Mouse (Mus musculus) layer of hippocampus, adult 2 months (tissue): ENCODE results near the gene Adamts12. TPM values are rescaled to one million over a fixed set of nuclear protein-coding genes. Genes with fewer than 3 reads are reported as not detected.

ENCODE experiments used
- DNase-seq, 2 experiments: peaks; one replicate each; pipeline ENCODE4 v3.0.0; 2022; ENCODE audit warnings: low spot score in 2 of 2
- H3K27ac ChIP-seq: fragments of 200-600 bp; 2 replicates; pipeline ENCODE4 v1.8.1; 2022
- H3K4me3 ChIP-seq: fragments of 200-600 bp; 2 replicates; pipeline ENCODE4 v1.8.1; 2022; ENCODE audit warnings: mild to moderate bottlenecking
- CTCF ChIP-seq: fragments of 200-600 bp; conservative IDR thresholded peaks from 2 replicates; pipeline ENCODE4 v1.8.1; 2022; ENCODE audit warnings: antibody characterized with exemption, mild to moderate bottlenecking, moderate library complexity
- long read RNA-seq, 2 experiments: library from polyadenylated mRNA; stranded (forward); transcript quantifications; one replicate each; pipeline ENCODE4 v2.0.0; 2021; ENCODE audit warnings: borderline mapping rate in 2 of 2
- total RNA-seq, 2 experiments: library from RNA; stranded (reverse); gene quantifications; 2 replicates each; pipeline ENCODE4 v1.2.3; 2021

The Adamts12 gene
- total RNA-seq: 1 to 10 TPM in 1 of 2 experiments, under 1 TPM in 1; 0.39 to 1.3 TPM
- long read RNA-seq, experiment 1: 0 reads
- long read RNA-seq, experiment 2: 0 reads

DNA sequence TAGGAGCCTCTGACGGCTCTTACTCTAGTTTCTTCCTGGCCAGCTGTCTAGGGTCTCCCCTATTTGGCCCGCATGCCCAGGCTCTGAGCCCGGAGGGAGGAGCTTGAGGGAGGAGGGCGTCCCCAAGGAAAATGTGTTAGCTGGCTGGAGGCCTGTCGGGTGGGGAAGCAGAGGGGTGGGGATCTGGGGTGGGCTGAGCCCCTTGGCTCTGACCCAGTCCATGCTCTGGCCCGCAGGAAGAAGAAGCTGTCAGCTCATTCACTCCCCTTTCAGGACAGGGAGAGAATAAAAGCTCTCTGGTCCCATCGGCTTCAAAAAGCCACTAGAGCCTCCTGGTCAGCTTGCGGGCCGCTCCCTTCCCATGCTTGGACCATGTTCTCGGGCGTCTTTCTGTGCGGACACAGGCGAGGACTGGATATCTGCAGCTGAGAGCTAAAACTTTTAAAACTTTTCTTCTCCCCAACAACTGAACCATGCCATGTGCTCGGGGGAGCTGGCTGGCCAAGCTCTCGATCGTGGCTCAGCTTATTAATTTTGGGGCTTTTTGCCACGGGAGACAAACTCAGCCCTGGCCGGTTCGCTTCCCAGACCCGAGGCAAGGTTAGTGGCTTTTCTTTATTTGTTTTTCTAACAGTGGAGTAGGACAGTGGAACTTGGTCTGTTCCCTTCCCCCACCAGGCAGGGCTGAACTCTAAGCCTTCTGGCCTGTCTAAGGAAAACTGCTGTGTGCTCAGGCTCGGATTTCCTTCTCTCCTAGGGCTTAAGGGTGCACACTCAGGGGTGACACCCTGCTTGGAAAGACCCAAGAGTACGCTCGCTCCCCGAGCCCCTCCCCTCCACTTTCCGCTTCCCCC is at the start of gene Adamts12:
TSS of gene Adamts12 (plus strand) at position 233 of the 854 bp plus-strand sequence.
- Histone ChIP-seq H3K4me3 (peak within 1 kb of the TSS; percentile 38), H3K27ac (no peak within 1 kb of the TSS)
- no peak for TF ChIP-seq CTCF
- DNase-seq: no peak

DNA sequence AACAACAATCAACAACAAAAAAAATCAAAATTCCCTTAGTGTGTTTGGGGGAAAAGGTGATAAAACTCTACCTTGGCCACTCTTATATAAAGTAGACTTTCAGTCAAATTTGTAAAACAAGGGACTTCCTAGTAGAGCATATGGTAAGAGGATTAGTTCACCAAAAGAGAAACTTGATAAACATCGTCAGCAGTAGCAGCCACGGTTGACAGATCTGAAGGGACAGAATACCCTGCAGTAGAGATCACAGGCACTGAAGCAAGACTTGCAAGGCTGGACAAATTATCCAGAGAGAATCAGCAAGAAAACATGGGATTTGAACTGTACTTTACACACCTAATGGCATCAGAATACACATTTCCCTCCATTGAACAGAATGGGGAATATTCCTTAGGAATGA is 49.7 kb upstream of the Adamts12 start:
- no peak for DNase-seq
- H3K27ac ChIP-seq: no peak overlapping the region
- no peak for TF ChIP-seq CTCF
- no peak overlapping the region for H3K4me3 ChIP-seq

DNA sequence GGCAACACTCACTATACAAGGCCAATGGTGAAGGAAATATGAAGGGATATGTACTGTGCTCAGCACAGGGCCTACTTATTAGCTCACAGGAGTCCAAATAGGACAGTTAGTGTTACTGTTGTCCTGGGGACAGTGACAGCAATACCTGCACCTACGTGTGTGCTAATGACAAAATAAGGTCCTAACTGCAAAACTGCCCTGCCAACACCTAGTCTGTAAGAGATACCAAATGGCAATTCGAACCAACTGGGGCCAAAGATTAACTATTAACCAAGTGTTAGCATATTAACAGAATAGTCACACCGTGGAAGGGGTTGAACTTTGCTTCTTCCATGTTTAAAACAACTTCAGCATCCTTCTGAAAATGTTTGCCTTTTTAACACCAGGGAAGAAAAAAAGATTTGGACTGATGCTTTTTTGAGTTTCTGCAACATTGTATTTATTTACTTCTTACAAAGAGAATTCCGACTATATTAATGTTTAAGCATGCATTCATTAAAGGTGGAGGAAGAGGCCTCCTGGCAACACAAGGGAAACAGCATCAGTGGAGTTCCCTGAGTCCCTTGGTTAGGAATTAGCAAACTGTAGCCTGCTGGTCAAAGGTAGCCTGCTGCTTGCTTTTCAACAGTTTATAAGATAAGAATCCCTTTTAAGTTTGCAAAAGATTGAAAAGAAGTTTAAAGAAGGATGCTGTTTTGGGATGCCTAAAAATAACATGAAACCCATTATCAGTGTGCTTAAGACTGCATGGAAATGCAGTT is 37.6 kb upstream of the Adamts12 start:
- Histone ChIP-seq H3K27ac (no peak overlapping the region), H3K4me3 (no peak overlapping the region)
- DNase-seq: no peak
- no peak for TF ChIP-seq CTCF

DNA sequence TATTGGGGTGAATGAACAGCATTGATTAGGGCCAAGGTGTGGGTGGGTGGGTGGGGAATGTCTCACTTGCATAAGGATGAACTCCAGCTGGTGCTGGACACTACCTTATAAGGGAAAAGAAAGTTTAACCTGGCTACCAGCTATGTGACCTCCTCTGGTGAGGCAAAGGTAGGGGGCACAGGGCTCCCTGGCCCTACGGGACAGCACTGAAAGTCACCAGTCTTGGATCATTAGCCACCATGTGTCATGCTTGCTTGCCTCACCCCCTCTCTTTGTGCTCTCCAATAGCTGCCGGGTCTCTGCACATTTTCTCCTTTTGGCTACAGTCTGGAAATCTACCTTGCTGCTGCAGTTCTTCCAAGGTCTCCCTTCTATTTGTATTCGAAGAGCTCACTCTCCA is 34.4 kb upstream of the Adamts12 start:
- Histone ChIP-seq H3K27ac (no peak overlapping the region), H3K4me3 (no peak overlapping the region)
- no peak for TF ChIP-seq CTCF
- DNase-seq: no peak

DNA sequence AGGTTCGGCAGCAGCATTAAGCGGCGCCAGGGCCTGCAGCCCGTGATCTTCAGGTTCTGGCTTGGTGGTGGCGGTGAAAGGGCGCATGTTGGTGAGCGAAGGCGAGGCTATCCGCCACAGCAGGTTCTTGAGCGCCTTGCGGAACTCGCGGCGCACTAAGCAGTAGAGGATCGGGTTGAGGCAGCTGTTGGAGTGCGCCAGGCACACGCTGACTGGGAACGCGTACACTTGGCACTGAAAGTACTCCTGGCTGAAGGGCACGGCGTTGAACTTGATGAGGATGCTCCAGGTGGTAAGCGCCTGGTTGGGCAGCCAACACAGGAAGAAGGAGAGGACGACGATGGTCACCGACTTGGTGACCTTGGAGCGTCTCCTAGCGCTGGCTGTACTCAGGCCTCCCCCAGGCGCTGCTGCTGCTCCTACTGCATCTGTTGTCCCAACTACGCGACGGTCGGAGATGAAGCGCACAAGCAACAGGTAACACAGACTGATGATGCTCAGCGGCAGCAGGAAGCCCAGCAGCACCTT is 28.6 kb upstream of the Adamts12 start:
- DNase-seq: no peak
- no peak for TF ChIP-seq CTCF
- Histone ChIP-seq H3K4me3 (peak overlapping the region; percentile 36; the same call in 1 of the 2 replicates), H3K27ac (no peak overlapping the region)

DNA sequence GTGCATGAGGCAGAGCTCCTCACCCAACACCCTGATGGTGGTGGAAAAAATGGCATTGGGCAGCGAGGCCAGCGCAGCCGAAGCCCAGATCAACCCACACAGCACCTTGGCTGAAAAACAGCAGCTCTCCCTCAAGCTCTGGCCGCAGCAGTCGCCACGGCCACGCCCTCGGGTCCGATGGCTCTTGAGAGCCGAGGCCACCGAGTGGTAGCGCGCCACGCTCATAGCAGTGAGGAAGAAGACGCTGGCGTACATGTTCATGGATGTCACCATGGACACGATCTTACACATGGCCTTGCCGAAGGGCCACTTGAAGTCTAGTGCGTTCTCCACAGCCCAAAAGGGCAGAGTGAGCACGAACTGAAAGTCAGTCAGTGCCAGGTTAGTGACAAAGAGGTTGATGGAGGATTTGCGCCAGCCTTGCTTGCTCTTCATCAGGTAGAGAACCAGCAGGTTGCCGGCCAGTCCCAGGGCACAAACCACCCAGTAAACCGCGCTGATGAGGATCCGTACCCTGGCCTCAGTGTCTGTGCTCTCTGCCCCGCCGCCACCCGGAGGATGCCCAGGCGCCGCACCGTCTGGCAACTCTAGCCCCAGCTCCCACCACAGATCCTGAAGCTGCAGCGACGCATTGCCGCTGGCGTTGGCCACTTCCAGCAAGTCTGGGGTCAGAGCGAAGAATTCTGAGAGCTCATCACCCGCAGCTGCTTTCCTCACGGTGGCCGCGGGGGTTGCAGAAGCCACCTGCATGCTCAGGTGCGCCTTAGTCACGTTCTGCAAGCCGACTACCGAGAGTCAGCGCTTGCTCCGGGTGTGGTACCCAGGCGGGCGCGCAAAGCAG is 27.8 kb upstream of the Adamts12 start:
- Histone ChIP-seq H3K27ac (no peak overlapping the region), H3K4me3 (peak overlapping the region; percentile 36)
- no peak for DNase-seq
- no peak for TF ChIP-seq CTCF

DNA sequence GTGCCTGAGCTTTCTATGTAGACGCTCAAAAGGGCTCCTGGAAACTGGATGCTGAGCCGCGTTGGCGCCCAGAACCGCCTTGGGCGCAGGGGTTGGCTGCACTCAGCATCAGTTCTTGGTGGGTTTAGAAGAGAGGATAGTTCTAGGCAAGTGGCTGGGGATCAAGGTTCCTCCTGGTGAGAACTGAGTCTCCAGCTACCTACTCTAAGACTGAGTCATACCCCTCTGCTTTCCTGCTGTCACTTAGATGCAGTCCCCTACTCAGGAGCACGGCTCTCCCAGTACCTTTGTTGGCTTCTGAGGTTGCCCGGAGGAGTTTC is 27.3 kb upstream of the Adamts12 start:
- peak overlapping the region; percentile 36 for H3K4me3 ChIP-seq
- no peak for DNase-seq
- no peak for TF ChIP-seq CTCF
- H3K27ac ChIP-seq: no peak overlapping the region

DNA sequence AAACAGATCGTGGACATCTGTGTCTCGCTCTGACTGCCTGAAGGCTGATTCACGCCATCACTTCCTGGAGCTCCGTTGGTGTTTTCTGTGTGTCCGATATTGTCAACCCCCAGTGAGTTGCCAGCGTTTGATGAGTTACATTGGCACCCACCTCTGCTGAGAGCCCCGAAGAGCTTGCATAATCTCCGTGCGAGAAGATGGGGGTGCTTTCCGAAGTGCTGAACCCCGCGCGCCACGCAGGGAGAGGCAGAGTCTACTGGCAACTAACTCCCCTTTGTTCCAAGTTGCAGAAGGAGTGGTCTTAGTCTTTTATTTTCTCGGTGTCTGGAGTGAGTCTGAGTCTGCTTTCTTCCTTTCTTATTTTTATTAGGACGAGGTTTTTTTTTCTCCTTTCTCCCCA is 26.9 kb upstream of the Adamts12 start, which contains the start of gene Rxfp3:
TSS of gene Rxfp3 (minus strand) at position 281 of the 400 bp plus-strand sequence.
- no peak for TF ChIP-seq CTCF
- peak within 1 kb of the TSS; percentile 36 for H3K4me3 ChIP-seq
- no peak for DNase-seq
- H3K27ac ChIP-seq: no peak within 1 kb of the TSS

DNA sequence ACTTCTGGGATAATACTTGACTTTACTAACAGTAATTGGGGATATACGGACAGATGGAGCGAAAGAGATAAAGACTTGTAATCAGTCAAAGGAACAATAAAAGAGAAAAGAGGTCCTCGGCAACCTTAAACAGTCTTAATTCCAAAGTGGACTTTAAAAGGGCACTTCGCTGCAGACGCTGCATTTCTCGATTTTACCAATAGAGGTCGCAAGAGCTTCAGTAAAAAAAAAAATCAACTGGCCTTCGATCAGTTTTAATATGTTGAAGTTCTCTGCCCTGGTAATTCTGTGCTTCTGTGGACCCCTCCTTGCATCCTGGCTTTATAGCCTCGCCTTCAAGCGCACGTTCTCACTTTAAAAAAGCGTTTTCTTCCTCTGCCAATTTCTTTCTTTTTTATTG is 26.1 kb upstream of the Adamts12 start:
- Histone ChIP-seq H3K27ac (no peak overlapping the region), H3K4me3 (no peak overlapping the region)
- TF ChIP-seq CTCF: peak; percentile 98
- peak in 1 of 2 experiments; percentile 59 for DNase-seq

DNA sequence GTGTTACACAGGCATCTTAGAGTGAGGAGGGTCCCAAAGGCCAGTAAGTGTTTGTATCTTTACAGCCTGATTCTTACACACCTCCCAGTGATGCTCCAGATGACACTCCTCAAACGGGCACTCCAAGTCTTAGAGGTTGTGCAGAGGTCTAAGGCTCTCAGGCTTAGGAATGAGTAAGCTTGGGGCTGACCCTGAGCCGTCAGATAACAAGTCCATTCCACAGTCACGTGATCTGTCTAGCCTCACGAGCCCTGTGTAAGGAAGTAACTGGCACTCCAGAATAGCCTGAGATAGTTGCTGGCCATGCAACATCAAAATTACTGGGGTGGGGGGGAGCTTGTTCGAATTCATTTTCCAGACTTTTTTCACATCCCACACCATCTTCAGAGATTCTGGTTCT is 24.5 kb upstream of the Adamts12 start:
- TF ChIP-seq CTCF: no peak

DNA sequence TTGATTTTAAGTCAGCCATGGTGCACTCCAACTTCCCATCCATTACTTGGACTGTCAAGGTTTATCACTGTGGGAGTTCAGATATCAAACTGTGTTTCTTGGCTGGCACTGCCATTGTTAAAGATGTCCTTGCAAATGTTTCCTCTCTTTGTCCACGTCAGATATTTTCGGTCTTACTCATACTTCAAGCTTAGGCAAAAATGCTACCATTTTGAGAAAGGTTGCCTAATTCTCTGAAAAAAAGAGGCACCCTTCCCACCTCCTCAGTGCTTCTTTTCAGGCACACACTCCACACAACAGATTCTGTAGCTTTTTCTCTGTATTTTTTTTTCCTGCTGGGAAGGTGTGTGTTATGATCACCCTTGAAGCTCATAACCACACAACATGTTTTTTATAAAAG is 23.4 kb upstream of the Adamts12 start:
- no peak for TF ChIP-seq CTCF
- no peak overlapping the region for H3K4me3 ChIP-seq
- H3K27ac ChIP-seq: no peak overlapping the region
- no peak for DNase-seq

More for the DNA sequence above, 24.5 kb upstream of the Adamts12 start:
- Histone ChIP-seq H3K27ac (no peak overlapping the region), H3K4me3 (no peak overlapping the region)
- DNase-seq: no peak

DNA sequence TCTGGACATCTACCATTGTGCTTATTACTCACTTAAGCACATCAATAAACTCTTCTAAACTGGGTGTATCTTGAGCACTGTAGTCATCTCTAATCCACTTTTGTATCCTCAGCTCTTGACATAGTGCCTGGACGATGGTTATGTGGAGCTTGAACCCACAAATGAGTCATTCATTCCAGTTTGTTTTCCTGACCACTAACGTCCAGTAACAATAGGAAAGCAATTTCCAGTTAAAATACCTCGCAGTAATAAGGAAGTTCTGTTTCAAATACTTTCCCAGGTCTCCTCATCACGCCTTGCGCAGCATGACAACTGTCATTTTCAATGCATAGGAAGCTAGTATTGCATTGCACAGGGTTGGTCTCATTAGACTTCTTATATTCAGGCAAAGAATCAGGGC is 21.8 kb upstream of the Adamts12 start:
- no peak overlapping the region for H3K4me3 ChIP-seq
- no peak overlapping the region for H3K27ac ChIP-seq
- no peak for DNase-seq
- TF ChIP-seq CTCF: no peak
